Mouse (Mus musculus): ENCODE results near the gene Prph. TPM values are rescaled to one million over a fixed set of nuclear protein-coding genes. Genes with fewer than 3 reads are reported as not detected.
A peak's percentile ranks its signal among the peaks of the same experiment; 100 is the strongest.

Prph gene
- polyA plus RNA-seq, 1 experiment from 2014 or later, result 0.76 TPM

GRCm38 (mm10) chr15:99083867-99084557 lies 29.0 kb downstream of the Prph start:
- no peaks in the 10 kb centered on the region for H3K27me3 ChIP-seq
- in situ Hi-C loops (cut with MboI; ENCODE audit: low pct_unique_long_range_greater_than_20kb), result no loop called here
- ChIA-PET CTCF (interaction anchor here (1.0 to 2.4 kb wide), 3 partner anchors 10 to 59 kb away, joined by 3 to 7 read pairs (median 6); partner anchors contain the start of gene Troap), POLR2A (interaction anchor here (0.6 kb wide), 1 partner anchor 52 kb away, joined by 3 read pairs; no protein-coding TSS in a partner anchor)
- ATAC-seq, result no peak
- DNase-seq (ENCODE audit: low read depth, low spot score), result no peak
- no peak for TF ChIP-seq CTCF (IDR thresholded peaks at IDR 0.05)

DNA sequence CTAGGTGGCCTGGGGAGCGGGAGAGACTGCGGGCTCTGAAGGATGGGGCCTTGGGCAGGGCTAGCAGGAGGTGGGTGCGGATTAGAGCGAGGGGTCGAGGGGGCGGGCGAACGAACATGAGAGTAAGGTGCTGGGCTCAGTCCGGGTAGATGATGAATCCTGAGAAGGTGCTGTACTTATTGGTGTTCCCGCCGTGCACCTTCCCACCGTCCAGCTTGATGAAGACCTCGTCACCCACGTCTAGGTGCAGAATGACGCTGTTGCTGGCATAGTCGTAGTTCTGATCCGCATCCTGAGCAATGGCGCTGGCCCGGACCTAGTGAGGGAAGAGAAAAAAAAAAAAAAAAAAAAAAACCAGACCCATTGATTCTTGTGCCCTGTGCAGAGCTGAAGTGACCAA lies 29.6 kb downstream of the Prph start:
- no peak for ATAC-seq
- DNase-seq (ENCODE audit: low read depth, low spot score), result no peak
- ChIA-PET POLR2A (interaction anchor here (0.6 to 0.9 kb wide), 2 partner anchors 30 to 53 kb away, joined by 3 read pairs; no protein-coding TSS in a partner anchor), CTCF (interaction anchor here (2.4 kb wide), 1 partner anchor 10 kb away, joined by 6 read pairs; the partner anchor contains the start of gene Troap)
- in situ Hi-C loops (cut with MboI; ENCODE audit: low pct_unique_long_range_greater_than_20kb), result no loop called here
- no peak for TF ChIP-seq CTCF (IDR thresholded peaks at IDR 0.05)
- H3K27me3 ChIP-seq, result no peaks in the 10 kb centered on the region

- ATAC-seq, result no peak
- DNase-seq (ENCODE audit: low read depth, low spot score), result no peak
- in situ Hi-C loops (cut with MboI; ENCODE audit: low pct_unique_long_range_greater_than_20kb), result no loop called here
- no peak for TF ChIP-seq CTCF (IDR thresholded peaks at IDR 0.05)
- H3K27me3 ChIP-seq, result no peaks in the 10 kb centered on the region
- ChIA-PET CTCF (interaction anchor here (0.8 to 2.4 kb wide), 5 partner anchors 10 to 62 kb away, joined by 3 to 6 read pairs (median 4); partner anchors contain the start of gene Troap), POLR2A (no interaction called here)
Measured at GRCm38 (mm10) chr15:99085997-99086396, 31.0 kb downstream of the Prph start.

DNA sequence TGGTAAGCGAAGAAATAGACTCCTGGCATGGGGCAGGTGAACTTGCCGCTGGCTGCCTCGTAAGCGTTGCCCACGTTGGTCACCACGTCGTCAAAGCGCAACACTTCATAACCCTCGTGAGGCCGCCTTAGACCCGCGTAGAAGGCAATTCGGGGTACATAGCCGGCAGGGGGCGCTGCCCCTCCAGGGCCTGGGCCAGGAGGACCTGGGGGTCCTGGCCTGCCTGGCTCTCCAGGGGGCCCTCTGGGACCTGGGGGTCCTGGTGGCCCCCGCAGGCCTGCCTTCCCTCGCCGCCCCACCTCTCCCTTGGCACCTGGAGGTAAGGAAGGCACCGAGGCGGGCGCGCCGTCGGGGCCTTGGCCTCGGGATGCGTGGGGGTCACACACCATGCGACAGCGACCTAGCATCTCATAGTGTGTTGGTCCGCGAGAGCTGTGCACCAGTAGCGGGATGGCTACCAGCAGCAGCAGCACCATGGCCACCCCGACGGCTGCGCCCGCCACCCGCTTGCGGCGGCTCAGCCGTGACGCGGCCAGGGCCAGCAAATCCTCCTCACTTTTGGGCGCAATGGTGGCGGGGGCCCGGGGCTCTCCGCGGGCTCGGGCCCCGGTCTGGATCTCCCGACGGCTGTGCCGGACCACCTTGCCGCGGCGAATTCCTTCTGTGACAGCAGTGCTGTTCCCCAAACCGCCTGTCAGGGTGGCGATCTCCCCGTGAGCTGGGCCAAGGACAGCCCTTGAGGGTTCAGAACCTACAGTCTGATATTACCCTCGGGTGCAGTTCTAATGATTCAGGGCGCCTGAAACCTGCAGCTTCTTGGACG lies 32.5 kb downstream of the Prph start, which contains the start of gene C1ql4:
TSS of gene C1ql4 (minus strand) at position 565 of the 823 bp plus-strand sequence.
- TF ChIP-seq CTCF (IDR thresholded peaks at IDR 0.05), result no peak
- H3K27me3 ChIP-seq, result no peaks in the 10 kb centered on the region
- POLR2A ChIA-PET, result interaction anchor here (1.2 kb wide), 1 partner anchor 13 kb away, joined by 3 read pairs; the partner anchor contains the start of gene Troap
- DNase-seq (ENCODE audit: low read depth, low spot score) (no peak), ATAC-seq (no peak)
- in situ Hi-C loops (cut with MboI; ENCODE audit: low pct_unique_long_range_greater_than_20kb), result no loop called here
- CTCF ChIA-PET, result interaction anchor here (0.7 to 3.2 kb wide), 9 partner anchors 11 to 63 kb away, joined by 3 to 10 read pairs (median 4); no protein-coding TSS in a partner anchor

GRCm38 (mm10) chr15:99088292-99088691 lies 33.3 kb downstream of the Prph start:
- peak; percentile 56 for ATAC-seq
- POLR2A ChIA-PET, result interaction anchor here (1.2 kb wide), 1 partner anchor 14 kb away, joined by 3 read pairs; the partner anchor contains the start of gene Troap
- CTCF ChIA-PET, result interaction anchor here (0.6 to 3.2 kb wide), 11 partner anchors 8 to 167 kb away, joined by 3 to 10 read pairs (median 4); no protein-coding TSS in a partner anchor

GRCm38 (mm10) chr15:99089069-99089468 lies 34.1 kb downstream of the Prph start:
- no peak for ATAC-seq

More at GRCm38 (mm10) chr15:99088292-99088691, 33.3 kb downstream of the Prph start:
- H3K27me3 ChIP-seq, result no peaks in the 10 kb centered on the region
- TF ChIP-seq CTCF (IDR thresholded peaks at IDR 0.05), result no peak
- DNase-seq (ENCODE audit: low read depth, low spot score), result no peak
- in situ Hi-C loops (cut with MboI; ENCODE audit: low pct_unique_long_range_greater_than_20kb), result no loop called here

GRCm38 (mm10) chr15:99092870-99093269 lies 37.9 kb downstream of the Prph start, which contains the start of gene Dnajc22:
Dnajc22 (plus strand) TSS chr15:99093170.
- ChIA-PET POLR2A (no interaction called here), CTCF (interaction anchor here (1.0 kb wide), 1 partner anchor 92 kb away, joined by 4 read pairs; no protein-coding TSS in a partner anchor)
- ATAC-seq (no peak), DNase-seq (ENCODE audit: low read depth, low spot score) (no peak)
- in situ Hi-C loops (cut with MboI; ENCODE audit: low pct_unique_long_range_greater_than_20kb), result no loop called here
- no peaks in the 10 kb centered on the region for H3K27me3 ChIP-seq
- no peak for TF ChIP-seq CTCF (IDR thresholded peaks at IDR 0.05)

More at GRCm38 (mm10) chr15:99089069-99089468, 34.1 kb downstream of the Prph start:
- in situ Hi-C loops (cut with MboI; ENCODE audit: low pct_unique_long_range_greater_than_20kb), result no loop called here
- H3K27me3 ChIP-seq, result no peaks in the 10 kb centered on the region
- ChIA-PET CTCF (interaction anchor here (0.6 to 3.2 kb wide), 8 partner anchors 9 to 166 kb away, joined by 3 to 10 read pairs (median 4); no protein-coding TSS in a partner anchor), POLR2A (interaction anchor here (0.7 kb wide), 1 partner anchor 13 kb away, joined by 4 read pairs; no protein-coding TSS in a partner anchor)
- TF ChIP-seq CTCF (IDR thresholded peaks at IDR 0.05), result no peak
- DNase-seq (ENCODE audit: low read depth, low spot score), result no peak

- CTCF ChIA-PET, result interaction anchor here (1.0 kb wide), 1 partner anchor 93 kb away, joined by 4 read pairs; no protein-coding TSS in a partner anchor
- in situ Hi-C loops (cut with MboI; ENCODE audit: low pct_unique_long_range_greater_than_20kb), result no loop called here
- H3K27me3 ChIP-seq, result no peaks in the 10 kb centered on the region
- TF ChIP-seq CTCF (IDR thresholded peaks at IDR 0.05), result no peak
- POLR2A ChIA-PET, result no interaction called here
- DNase-seq (ENCODE audit: low read depth, low spot score) (no peak), ATAC-seq (no peak)
Measured at GRCm38 (mm10) chr15:99093291-99094258, 38.6 kb downstream of the Prph start.

DNA sequence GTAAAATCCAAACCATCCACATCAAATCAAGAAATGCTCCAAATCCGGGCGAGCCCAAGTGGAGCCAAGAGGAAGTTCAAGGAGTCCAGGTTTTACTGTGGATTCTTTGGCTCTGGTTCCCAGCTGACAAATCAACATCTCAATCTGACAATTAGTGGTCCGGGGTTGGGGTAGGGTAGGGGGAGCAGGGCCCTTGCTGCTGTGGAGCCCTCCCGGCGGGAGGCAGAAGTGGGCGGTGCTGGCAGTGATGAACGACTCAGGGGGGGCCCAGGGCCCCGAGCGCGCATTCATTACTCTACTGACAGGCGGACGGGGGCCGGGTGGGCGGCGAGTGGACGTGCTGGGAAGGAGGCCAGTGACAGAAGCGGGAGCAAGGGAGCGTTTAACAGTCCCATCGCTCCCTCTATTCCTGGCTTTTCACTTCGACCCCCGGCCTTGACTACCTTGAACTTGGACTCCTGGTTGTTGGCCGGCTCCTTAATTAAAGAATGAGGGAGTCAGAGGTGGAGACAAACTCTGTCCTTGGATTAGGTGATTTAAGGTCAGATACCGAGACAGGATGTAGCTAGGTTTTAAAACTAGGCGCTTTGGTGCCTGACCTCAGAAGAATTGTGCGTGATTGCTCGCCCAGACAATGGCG lies 39.8 kb downstream of the Prph start:
- DNase-seq (ENCODE audit: low read depth, low spot score), result no peak
- ATAC-seq, result no peak
- ChIA-PET CTCF (interaction anchor here (1.6 kb wide), 1 partner anchor 19 kb away, joined by 3 read pairs; no protein-coding TSS in a partner anchor), POLR2A (no interaction called here)
- H3K27me3 ChIP-seq, result no peaks in the 10 kb centered on the region
- in situ Hi-C loops (cut with MboI; ENCODE audit: low pct_unique_long_range_greater_than_20kb), result loop anchor here (5.0 kb wide), 1 partner anchor 92 kb away; no protein-coding TSS in a partner anchor
- no peak for TF ChIP-seq CTCF (IDR thresholded peaks at IDR 0.05)

Data from Patski (cell line).